Mouse (Mus musculus) kidney, embryonic 16.5 days (tissue): Measurements from ENCODE around the gene Egln3. TPM values are rescaled to one million over a fixed set of nuclear protein-coding genes. Genes with fewer than 3 reads are reported as not detected.

Experiments
- ATAC-seq: fragments of 200-750 bp; cut with Nextera tagmentation; 2 replicates; pipeline ENCODE4 v1.8.0; 2017; ENCODE audit warnings: moderate TSS enrichment; ENCODE audit not compliant: low FRiP score, low TSS enrichment
- H3K27ac ChIP-seq: fragments of 300-500 bp; sonication (generic); 2 replicates; pipeline ENCODE4 v1.5.1; 2014; ENCODE audit warnings: low read length
- H3K27me3 ChIP-seq: fragments of 300-500 bp; sonication (generic); 2 replicates; pipeline ENCODE4 v1.6.1; 2014; ENCODE audit warnings: low read length, control low read depth, mixed read lengths; ENCODE audit not compliant: insufficient read depth
- H3K36me3 ChIP-seq: fragments of 300-500 bp; sonication (generic); 2 replicates; pipeline ENCODE4 v1.6.1; 2014; ENCODE audit warnings: low read length, control low read depth, mixed read lengths; ENCODE audit not compliant: insufficient read depth
- H3K4me1 ChIP-seq: fragments of 300-500 bp; sonication (generic); 2 replicates; pipeline ENCODE4 v1.6.1; 2014; ENCODE audit warnings: low read length, control low read depth, mixed read lengths; ENCODE audit not compliant: insufficient read depth
- H3K4me2 ChIP-seq: fragments of 300-500 bp; sonication (generic); replicated peaks from 2 replicates; pipeline ENCODE4 v1.6.1; 2014; ENCODE audit warnings: low read depth, low read length
- H3K4me3 ChIP-seq: fragments of 300-500 bp; sonication (generic); 2 replicates; pipeline ENCODE4 v1.5.1; 2014; ENCODE audit warnings: mild to moderate bottlenecking, low read length
- H3K9ac ChIP-seq: fragments of 300-500 bp; sonication (generic); replicated peaks from 2 replicates; pipeline ENCODE4 v1.6.1; 2014; ENCODE audit warnings: low read length
- H3K9me3 ChIP-seq: fragments of 300-500 bp; sonication (generic); 2 replicates; pipeline ENCODE4 v1.6.1; 2016; ENCODE audit warnings: low read length, control low read depth
- WGBS: fragments of 180-500 bp; shearing (Covaris S2); extraction: QIAGEN DNeasy Blood & Tissue Kit; methylation state at CpG from one replicate; pipeline ENCODE4 v1.1.7; 2014; 5-methylcytosine and 5-hydroxymethylcytosine counted together
- polyA plus RNA-seq: library from polyadenylated mRNA; unstranded; fragments of >200 nt; fragmentation: Nextera tagmentation; extraction: Ambion mirVana; gene quantifications from 2 replicates; pipeline ENCODE4 v1.2.1, GENCODE M21; 2015

The Egln3 gene
- polyA plus RNA-seq, 1 experiment from 2014 or later: 15.5 TPM

GRCm38 (mm10) chr12:54197301-54197782, 6.3 kb downstream of the Egln3 start:
- no peak for ATAC-seq
- Histone ChIP-seq H3K27ac (no peak overlapping the region), H3K4me3 (peak overlapping the region; percentile 11; the same call in 1 of the 2 replicates), H3K4me2 (peak overlapping the region; percentile 21; the same call in 1 of the 2 replicates), H3K4me1 (peaks cover 29% of the 10 kb centered on the region), H3K36me3 (no peaks in the 10 kb centered on the region), H3K9ac (no peak overlapping the region), H3K9me3 (no peaks in the 10 kb centered on the region), H3K27me3 (peaks cover 7% of the 10 kb centered on the region; the same call in 1 of the 2 replicates)
- WGBS: 57% methylated on average over 6 of the region's 6 CpGs

GRCm38 (mm10) chr12:54196881-54197280, 6.8 kb downstream of the Egln3 start:
- Histone ChIP-seq H3K4me1 (peaks cover 32% of the 10 kb centered on the region), H3K36me3 (no peaks in the 10 kb centered on the region), H3K27ac (no peak overlapping the region), H3K27me3 (peaks cover 3% of the 10 kb centered on the region; the same call in 1 of the 2 replicates), H3K9ac (no peak overlapping the region), H3K4me2 (peak overlapping the region; percentile 21; the same call in 1 of the 2 replicates), H3K4me3 (no peak overlapping the region), H3K9me3 (no peaks in the 10 kb centered on the region)
- 76% methylated on average over 8 of the region's 8 CpGs for WGBS
- ATAC-seq: no peak

GRCm38 (mm10) chr12:54194159-54194558, 9.5 kb downstream of the Egln3 start:
- H3K27me3 ChIP-seq: peaks cover 3% of the 10 kb centered on the region; the same call in 1 of the 2 replicates
- ATAC-seq: no peak
- H3K4me2 ChIP-seq: no peak overlapping the region
- no peak overlapping the region for H3K27ac ChIP-seq
- no peaks in the 10 kb centered on the region for H3K36me3 ChIP-seq
- 23% methylated on average over 5 of the region's 5 CpGs for WGBS
- H3K9ac ChIP-seq: no peak overlapping the region
- H3K4me1 ChIP-seq: peaks cover 48% of the 10 kb centered on the region
- H3K9me3 ChIP-seq: no peaks in the 10 kb centered on the region
- no peak overlapping the region for H3K4me3 ChIP-seq

- WGBS: 1% methylated on average over 5 of the region's 5 CpGs
- H3K27ac ChIP-seq: peak overlapping the region; percentile 89
- H3K9ac ChIP-seq: peak overlapping the region; percentile 62
- H3K27me3 ChIP-seq: peaks cover 3% of the 10 kb centered on the region; the same call in 1 of the 2 replicates
- peaks cover 40% of the 10 kb centered on the region for H3K4me1 ChIP-seq
- peaks cover 1% of the 10 kb centered on the region; the same call in 1 of the 2 replicates for H3K9me3 ChIP-seq
- peak overlapping the region; percentile 55 for H3K4me2 ChIP-seq
- ATAC-seq: peak; percentile 40; the same call in 1 of the 2 replicates
- peak overlapping the region; percentile 33 for H3K4me3 ChIP-seq
- H3K36me3 ChIP-seq: no peaks in the 10 kb centered on the region
These were observed 11.4 kb downstream of the Egln3 start for GRCm38 (mm10) chr12:54192305-54192661.

- H3K4me1 ChIP-seq: peaks cover 39% of the 10 kb centered on the region
- WGBS: 3% methylated on average over 19 of the region's 19 CpGs
These were observed 11.9 kb downstream of the Egln3 start for GRCm38 (mm10) chr12:54191608-54192304.

GRCm38 (mm10) chr12:54191181-54191580, 12.5 kb downstream of the Egln3 start:
- Histone ChIP-seq H3K27ac (peak overlapping the region; percentile 89), H3K36me3 (no peaks in the 10 kb centered on the region), H3K4me1 (peaks cover 41% of the 10 kb centered on the region), H3K4me2 (peak overlapping the region; percentile 55), H3K9me3 (peaks cover 3% of the 10 kb centered on the region; the same call in 1 of the 2 replicates), H3K4me3 (peak overlapping the region; percentile 33; the same call in 1 of the 2 replicates), H3K27me3 (peaks cover 3% of the 10 kb centered on the region; the same call in 1 of the 2 replicates), H3K9ac (peak overlapping the region; percentile 56)
- ATAC-seq: peak; percentile 61
- WGBS: 27% methylated on average over 9 of the region's 9 CpGs

More at GRCm38 (mm10) chr12:54191608-54192304, 11.9 kb downstream of the Egln3 start:
- Histone ChIP-seq H3K9me3 (peaks cover 3% of the 10 kb centered on the region; the same call in 1 of the 2 replicates), H3K9ac (peak overlapping the region; percentile 62), H3K27ac (peak overlapping the region; percentile 89), H3K27me3 (peaks cover 3% of the 10 kb centered on the region; the same call in 1 of the 2 replicates), H3K4me3 (peak overlapping the region; percentile 33), H3K36me3 (no peaks in the 10 kb centered on the region), H3K4me2 (peak overlapping the region; percentile 55)
- ATAC-seq: peak; percentile 96

GRCm38 (mm10) chr12:54187812-54188600, 15.7 kb downstream of the Egln3 start:
- Histone ChIP-seq H3K27ac (peak overlapping the region; percentile 82; the same call in 1 of the 2 replicates), H3K4me1 (peaks cover 30% of the 10 kb centered on the region), H3K4me3 (no peak overlapping the region), H3K9ac (no peak overlapping the region), H3K36me3 (0 out of 2 replicates have a peak, but pooled peaks cover 3% of the 10 kb centered on the region), H3K9me3 (peaks cover 3% of the 10 kb centered on the region; the same call in 1 of the 2 replicates), H3K27me3 (peaks cover 22% of the 10 kb centered on the region), H3K4me2 (no peak overlapping the region)
- 63% methylated on average over 17 of the region's 17 CpGs for WGBS
- ATAC-seq: no peak

GRCm38 (mm10) chr12:54186926-54187623, 16.6 kb downstream of the Egln3 start:
- Histone ChIP-seq H3K9ac (no peak overlapping the region), H3K27ac (peak overlapping the region; percentile 82; the same call in 1 of the 2 replicates), H3K9me3 (peaks cover 3% of the 10 kb centered on the region; the same call in 1 of the 2 replicates), H3K36me3 (0 out of 2 replicates have a peak, but pooled peaks cover 3% of the 10 kb centered on the region), H3K27me3 (peaks cover 26% of the 10 kb centered on the region), H3K4me3 (no peak overlapping the region), H3K4me1 (peaks cover 23% of the 10 kb centered on the region), H3K4me2 (no peak overlapping the region)
- 38% methylated on average over 14 of the region's 14 CpGs for WGBS
- no peak for ATAC-seq

GRCm38 (mm10) chr12:54184264-54184663, 19.4 kb downstream of the Egln3 start:
- peaks cover 8% of the 10 kb centered on the region for H3K4me1 ChIP-seq
- peaks cover 34% of the 10 kb centered on the region for H3K27me3 ChIP-seq
- H3K27ac ChIP-seq: no peak overlapping the region
- no peak overlapping the region for H3K4me2 ChIP-seq
- WGBS: 51% methylated on average over 7 of the region's 7 CpGs
- H3K9ac ChIP-seq: no peak overlapping the region
- H3K9me3 ChIP-seq: peaks cover 3% of the 10 kb centered on the region; the same call in 1 of the 2 replicates
- ATAC-seq: no peak
- H3K4me3 ChIP-seq: no peak overlapping the region
- 0 out of 2 replicates have a peak, but pooled peaks cover 3% of the 10 kb centered on the region for H3K36me3 ChIP-seq
